Mouse (Mus musculus) brain, embryonic 14.5 days (tissue): ENCODE measurements around the gene Grin2a.

Experiments used
- CTCF ChIP-seq: fragments of 200-500 bp; IDR thresholded peaks from 2 replicates; pipeline ENCODE4 v1.5.1; 2012; ENCODE audit warnings: inconsistent platforms, mild to moderate bottlenecking, moderate library complexity, borderline replicate concordance; ENCODE audit not compliant: insufficient read depth, insufficient read length; ENCODE audit errors: extremely low read depth
- POLR2A ChIP-seq: fragments of 200-500 bp; IDR thresholded peaks from 2 replicates; pipeline ENCODE4 v1.6.1; 2012; ENCODE audit warnings: mild to moderate bottlenecking, inconsistent platforms, borderline replicate concordance; ENCODE audit not compliant: poor library complexity, insufficient read depth, insufficient read length, severe bottlenecking; ENCODE audit errors: extremely low read depth

DNA sequence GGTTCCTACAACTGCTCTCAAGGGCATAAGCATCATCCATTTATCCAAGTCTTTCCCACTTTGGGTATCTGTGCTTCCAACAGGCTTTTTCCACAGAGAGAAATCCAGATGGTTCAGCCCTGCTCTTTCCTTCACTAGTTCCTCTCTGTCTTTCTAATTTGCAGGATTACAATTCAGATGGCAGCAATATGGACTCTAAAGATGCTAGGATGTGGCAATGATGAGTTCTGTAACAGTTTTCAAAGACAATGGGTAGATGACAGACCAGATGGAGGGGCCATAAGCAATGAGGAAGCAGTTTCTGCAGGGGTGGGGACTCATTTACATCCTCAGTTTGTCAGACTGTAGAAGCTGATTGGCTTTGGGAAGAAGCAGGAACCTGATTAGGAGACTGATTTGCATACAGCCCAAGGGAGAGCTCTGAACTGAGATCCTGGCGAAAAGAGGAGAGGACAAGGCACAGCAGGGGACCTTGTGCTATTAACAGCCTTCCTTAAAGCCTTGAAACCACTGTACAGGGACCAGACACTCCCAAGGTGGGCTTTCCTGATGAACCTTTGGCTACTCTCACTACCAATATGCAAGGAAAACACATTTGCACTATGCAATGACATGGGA lies 306.7 kb downstream of the Grin2a start:
- TF ChIP-seq POLR2A, result no peak
- no peak for TF ChIP-seq CTCF
